ENCODE assay signal across 17 mouse cellular contexts in the genomic region with DNA sequence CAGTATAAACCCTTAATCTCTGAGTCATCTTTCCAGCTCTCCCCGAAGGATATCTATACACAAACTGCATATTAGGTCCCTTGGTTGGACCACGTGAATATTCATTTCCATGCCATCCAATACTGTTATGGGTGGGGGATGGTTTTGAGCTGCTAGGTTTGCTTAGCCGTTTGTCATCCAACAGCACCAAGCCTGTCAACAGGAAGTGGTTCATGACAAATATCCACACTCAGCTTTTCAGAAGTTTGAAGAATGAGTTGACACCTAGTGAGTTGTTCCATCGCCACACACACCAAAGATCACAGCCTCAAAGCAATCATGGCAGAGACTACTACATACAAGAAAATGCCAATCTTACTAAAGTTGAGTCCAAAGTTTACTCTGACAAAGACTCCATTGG.
"Had no signal": no experiment of that assay in that cellular context is flagged by ENCODE, and none has a peak within 500 bp of the region (broad histone marks: within the 10 kb centered on the region; RNA-seq: fewer than 3 reads in every experiment).

No protein-coding gene starts in this region.

- H3K4me3 ChIP-seq: lung, embryonic 15.5 days; midbrain, embryonic 10.5 days; midbrain, embryonic 12.5 days; myocyte; neural tube, embryonic 12.5 days had no signal

- H3K27me3 ChIP-seq: lung, embryonic 15.5 days; midbrain, embryonic 12.5 days; neural tube, embryonic 12.5 days had no signal

- H3K9me3 ChIP-seq: lung, embryonic 15.5 days; midbrain, embryonic 10.5 days; midbrain, embryonic 12.5 days; neural tube, embryonic 12.5 days had no signal

- H3K36me3 ChIP-seq: lung, embryonic 15.5 days; midbrain, embryonic 10.5 days; midbrain, embryonic 12.5 days; neural tube, embryonic 12.5 days had no signal

- H3K27ac ChIP-seq: lung, embryonic 15.5 days; midbrain, embryonic 10.5 days; midbrain, embryonic 12.5 days; neural tube, embryonic 12.5 days had no signal

- DNase-seq: liver, postnatal 0 days; lung, adult 2 months; lung, postnatal 10 days; lung, postnatal 4 days; midbrain, embryonic 14.5 days; right cerebral cortex, adult 18-20 months; right cerebral cortex, postnatal 25 days; right cerebral cortex, postnatal 4 days; spleen, adult 18-20 months; thymus, adult 18-20 months; thymus, postnatal 25 days; thymus, postnatal 4 days had no signal

- H3K4me1 ChIP-seq: lung, embryonic 15.5 days; midbrain, embryonic 10.5 days; midbrain, embryonic 12.5 days; neural tube, embryonic 12.5 days had no signal
